Mouse (Mus musculus): Measurements from ENCODE around the gene D430041D05Rik.

The D430041D05Rik gene

DNA sequence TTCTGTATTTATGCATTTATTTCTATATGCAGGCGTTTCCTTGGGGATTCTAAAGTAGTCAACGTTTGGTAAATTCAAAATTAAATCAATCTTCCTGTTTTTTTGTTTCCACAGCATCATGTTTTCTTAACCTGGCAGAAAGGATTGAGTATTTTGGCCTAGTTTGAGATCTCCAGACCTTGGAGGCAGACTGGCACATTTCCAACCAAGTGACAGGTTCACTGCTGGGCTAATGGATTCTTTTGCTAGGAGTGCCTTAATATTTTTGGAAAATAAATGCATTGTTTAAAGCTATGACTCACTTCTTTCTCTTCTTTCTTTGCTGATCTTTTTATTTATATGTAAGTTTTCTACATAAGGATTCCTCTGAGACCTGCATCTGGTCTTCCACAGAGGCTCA is 222.0 kb downstream of the D430041D05Rik start:
- DNase-seq (ENCODE audit: low read depth) = no peak

DNA sequence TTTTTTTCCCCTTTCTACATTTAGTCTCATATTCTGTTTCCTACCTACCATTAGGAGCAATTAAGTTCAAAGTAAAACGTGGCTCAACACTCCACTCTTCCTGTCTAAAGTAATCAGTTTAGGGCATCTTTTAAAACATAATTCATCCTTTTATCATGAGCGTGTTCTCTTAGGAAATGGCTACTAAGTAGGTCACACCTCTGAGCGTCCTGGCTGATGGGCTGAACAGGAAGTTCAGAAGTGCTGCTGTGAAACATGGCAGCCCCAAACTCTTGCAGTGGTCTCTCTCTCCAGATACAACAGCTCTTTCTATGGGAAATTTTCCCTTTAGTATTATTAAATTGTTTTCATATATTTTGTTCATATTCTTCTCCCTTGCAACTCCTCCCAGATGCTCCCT is 223.7 kb downstream of the D430041D05Rik start:
- no peak for DNase-seq (ENCODE audit: low read depth)

DNA sequence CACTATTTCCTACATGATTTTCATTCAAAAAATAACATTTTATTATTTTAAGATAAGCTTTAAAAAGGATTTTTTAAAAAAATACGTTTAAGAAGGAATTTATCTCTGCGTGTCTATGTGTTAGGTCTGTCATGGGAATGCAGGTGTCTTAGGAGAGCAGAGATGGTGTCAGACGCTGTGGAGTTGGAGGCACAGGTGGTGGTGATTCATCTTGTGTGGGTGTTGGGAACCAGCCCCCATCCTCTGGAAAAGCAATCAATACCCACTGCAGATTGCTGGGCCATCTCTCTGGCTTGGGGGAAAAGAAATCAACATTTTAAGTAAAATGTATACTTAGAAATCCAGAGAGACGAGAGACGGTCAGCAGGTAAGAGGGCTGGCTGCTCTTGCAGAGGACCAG is 225.2 kb downstream of the D430041D05Rik start:
- no peak for DNase-seq (ENCODE audit: low read depth)

DNA sequence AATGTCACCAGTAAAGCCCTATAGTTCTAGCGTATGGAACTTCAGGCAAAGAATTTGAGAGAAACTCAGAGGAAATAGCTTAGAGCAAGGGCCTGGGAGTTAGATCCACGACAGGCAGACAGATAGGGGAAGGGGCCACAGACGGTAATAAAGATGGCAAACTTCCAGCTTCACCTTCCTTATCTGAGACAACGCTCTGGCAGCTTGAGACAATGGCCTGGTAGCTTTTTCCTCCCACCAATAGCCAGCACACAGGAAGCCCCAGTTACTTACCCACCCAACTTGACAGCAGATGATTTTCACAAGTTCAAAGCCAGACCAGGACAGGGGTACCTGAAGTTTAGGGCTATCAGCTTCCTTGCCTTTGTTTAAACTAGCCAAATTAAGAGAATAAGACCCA is 226.5 kb downstream of the D430041D05Rik start:
- DNase-seq (ENCODE audit: low read depth) = no peak

DNA sequence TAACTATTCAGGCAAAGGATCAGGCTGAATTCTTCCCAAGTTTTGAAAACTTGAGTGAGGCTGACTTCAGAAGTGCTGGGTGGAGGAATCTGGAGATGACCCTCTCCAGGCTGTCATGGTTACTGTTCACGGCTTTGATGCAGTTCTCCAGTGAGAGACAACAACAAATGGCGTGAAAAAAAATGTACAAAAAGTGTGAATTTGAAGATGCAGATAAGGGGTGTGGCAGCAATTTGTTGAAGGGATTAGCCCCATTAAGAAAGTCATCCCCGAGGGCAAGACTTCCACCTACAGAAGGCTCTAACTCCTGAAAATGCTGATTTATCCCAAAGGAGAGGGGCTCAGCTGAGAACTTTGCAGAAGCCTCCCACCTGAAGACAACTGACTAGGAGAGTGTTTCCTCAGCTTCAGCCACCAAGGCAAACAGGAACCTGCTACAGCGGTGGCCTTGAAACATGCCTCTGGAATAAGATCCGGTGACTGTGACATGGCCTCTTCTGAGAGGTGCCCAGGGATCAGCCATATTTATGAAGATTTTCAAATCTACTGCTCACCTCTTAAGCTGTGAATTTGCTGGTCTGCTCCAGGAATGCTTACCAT is 227.5 kb downstream of the D430041D05Rik start:
- DNase-seq (ENCODE audit: low read depth) = no peak

DNA sequence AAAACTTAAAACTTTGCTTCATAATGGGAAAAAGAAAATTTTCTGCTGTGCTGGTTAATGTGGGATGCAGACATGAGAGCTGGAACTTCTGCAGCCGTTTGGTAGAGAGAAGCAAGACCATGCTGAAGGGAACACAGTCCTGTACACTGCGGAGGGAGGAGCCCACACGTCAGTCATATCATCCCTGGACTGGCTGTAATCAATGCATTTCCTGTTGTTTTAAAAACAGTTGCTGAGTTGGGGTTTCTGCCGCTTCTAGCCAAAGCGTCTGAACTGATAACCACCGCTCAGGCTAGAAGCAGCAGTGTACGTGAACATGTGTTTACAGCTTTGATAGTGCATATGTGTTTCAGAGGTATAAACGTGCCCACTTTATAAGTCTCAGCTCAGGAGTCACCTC is 231.2 kb downstream of the D430041D05Rik start:
- DNase-seq (ENCODE audit: low read depth) = no peak

DNA sequence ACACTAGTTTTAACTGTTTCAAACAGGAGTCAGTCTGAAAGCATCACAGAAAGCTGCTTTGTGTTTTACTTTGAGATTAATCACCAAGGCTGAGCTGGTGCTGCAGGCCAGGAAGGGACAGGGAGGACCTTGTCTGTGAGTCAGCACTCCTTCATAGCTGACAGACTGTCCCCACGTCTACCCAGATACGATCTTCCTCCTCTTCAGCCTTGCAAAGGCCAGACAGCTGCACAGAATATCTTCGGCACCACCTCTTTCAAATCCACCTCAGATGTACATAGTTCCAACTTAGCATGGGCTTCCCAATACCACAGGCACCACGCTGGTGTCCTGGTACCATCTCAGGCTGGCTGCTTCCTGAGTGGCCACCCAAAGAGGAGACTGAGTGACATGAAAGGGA is 232.6 kb downstream of the D430041D05Rik start:
- DNase-seq (ENCODE audit: low read depth) = no peak

DNA sequence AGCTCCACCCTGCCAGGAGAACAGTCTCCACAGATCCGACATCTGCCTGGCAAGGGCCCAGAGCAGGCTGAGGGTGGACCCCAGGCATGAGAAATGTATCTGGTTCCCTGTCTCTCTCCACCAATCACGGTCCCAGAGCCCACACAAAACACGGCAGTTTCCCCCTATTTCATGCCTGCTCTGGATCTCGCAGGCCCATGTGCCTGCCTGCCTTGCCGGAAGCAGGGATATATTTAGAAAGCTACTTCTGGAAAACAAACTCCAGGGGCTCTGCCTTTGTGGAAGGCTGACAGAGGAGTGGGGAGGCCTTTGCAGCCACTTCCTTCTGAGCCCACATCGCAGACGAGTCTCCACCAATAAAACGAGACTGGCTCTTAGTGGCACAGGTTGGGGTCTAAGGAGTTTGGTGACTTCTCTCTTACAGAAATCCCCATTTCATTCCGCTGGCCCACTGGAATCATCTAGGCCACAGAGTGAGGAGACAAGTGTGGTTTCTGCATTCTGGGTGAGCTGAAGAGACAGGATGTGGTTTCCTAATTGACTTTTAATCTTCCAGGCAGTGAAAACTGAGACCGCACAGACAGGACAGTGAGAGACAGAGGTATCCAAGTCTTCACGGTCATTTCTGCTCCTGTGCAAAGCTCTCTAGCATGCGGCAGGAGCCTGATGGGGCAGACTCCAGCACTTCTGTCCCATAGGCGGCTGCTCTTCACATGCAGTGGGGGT is 233.7 kb downstream of the D430041D05Rik start:
- DNase-seq (ENCODE audit: low read depth) = no peak

DNA sequence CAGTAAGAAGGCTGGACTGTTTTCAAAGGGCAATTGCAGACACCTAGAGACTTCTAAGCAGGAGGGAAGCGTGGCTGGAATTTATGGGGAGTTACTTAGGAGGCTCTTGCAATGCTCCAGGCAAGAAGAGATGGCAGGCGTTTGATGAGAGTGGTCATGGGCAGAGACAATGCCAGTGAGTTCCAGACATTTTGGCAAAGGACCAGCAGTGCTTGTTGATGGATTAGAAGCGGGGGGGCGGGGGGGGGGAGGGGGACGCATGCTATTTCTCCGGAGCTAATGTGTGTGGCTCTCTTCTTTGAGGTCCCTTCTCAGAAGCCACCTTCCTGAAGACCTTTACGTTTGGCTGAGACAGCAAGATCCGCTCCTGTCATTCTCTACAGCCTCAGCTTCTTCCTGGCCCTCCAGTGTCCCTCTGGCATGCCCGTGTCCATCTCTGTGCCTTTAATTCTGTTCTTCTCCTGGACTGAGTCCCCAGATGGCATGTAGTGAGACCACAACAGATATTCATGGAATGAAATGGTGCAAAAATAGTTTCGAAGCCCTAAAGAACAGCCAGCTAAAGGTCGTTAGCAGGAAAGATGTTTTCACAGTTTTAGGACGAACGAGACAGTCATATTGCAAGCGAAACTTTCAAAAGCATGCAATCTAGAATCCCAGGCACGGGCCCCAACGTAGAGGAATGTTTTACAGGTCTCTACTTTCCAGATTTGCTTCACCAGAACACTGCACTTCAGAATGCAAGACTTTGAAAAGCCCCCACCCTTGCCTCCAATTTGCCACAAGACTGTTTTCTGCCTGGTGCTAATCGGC is 234.4 kb downstream of the D430041D05Rik start:
- no peak for DNase-seq (ENCODE audit: low read depth)

DNA sequence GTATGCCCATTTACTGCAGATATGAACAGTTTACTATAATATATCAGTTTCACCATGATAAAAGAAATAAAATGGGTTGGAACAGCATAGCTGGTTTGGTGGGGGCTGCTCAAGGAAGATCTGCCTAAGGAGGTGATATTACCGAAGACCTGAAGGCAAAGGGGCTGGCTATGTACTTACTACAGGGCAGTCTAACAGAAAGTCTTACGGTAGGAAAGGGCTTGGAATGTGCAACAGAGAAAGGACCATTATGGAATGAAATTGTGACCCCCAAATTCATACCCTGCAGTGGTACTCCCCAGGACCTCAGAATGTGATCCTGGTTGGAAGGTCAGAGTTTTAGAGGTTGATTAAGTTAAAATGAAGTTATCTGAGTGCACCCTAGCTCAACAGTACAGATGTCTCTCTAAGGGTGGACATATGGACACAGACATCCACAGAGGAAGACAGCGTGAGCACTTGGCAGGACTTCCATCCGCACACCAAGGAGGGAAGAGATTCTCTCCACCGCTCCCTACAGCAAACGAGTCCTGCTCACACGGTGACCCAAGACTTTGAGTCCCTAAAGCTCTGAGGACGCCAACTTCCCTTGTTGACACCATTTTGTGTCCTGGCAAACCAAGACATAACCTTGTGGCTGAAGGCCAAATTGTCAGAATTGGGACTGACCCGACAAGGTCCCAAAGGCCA is 235.2 kb downstream of the D430041D05Rik start:
- no peak for DNase-seq (ENCODE audit: low read depth)

DNA sequence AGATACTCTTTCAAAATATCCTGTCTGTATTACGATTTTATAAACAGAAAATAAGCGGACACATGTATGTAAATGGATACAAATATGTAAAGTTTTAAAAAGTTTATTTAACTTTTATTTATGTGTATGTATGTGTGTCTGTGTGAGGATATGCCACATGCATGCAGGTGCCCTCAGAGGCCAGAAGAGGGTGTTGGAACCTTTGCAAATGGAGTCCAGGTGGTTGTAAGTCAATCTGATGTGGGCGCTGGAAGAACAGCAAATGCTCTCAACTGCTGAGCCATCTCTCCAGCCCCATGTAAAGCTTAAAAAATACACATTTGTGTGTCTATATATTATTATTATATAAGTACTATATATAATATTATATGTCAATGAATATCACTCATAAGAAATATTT is 237.4 kb downstream of the D430041D05Rik start:
- no peak for DNase-seq (ENCODE audit: low read depth)

DNA sequence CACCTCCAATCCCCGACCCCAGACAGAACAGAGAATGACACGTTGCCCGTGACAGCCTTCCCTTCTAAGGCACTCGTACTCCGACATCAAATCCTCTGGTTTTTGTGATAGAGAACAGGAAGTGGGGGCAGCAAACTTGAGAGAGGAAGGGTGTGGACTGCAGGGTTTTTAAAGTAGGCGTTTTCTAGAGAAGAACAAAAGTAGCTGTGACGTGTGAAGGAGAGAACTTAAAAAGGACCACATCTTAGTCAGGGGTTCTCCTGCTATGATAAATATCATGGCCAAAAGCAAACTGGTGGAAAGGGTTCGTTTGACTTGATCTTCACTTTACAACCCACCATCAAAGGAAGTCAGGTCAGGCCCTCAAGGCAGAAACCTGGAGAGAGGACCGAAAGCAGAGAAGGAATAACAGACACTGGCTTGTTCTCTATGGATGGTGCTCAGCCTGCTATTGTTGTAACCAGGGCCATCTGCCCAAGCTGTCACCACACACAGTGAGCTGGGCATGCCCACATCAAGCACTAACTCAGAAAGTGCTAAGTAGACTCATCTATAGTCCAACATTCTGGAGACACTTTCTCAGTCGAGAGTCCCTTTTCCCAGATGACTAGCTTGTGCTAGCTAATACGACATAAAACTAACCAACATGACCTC is 238.0 kb downstream of the D430041D05Rik start:
- DNase-seq (ENCODE audit: low read depth) = no peak

DNA sequence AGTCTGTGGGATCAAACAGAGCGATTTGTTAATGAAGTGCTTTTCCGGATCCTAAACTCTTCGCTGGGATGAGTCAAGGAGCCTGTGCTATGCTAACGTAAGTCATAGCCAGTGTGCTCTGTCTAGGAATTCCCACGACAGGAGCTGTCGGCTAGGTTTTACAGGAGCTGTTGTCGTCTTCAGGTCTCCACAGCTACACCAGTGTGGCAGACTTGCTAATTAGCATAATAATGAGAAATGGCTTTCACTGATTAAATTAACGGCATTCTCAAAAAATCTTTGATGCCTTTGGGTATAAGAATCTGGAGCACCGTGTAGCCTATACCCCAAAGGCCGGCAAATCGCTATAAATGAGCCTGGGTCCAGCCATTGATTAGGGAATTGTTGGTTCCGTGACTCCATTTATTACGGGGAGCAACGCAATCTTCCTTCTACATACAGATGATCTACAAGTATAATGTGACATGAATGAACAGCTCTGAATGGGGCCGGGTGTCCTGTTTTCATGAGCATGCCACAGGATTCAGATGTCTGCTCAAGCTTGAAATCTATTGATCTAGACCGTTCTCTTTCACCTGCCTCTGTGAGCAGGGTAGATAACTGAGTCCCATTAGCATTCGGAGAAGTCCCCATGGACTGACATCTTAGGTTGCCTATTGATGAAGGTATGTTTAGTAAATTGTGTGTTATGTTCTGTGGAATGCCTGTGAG is 242.5 kb downstream of the D430041D05Rik start:
- DNase-seq (ENCODE audit: low read depth) = no peak

DNA sequence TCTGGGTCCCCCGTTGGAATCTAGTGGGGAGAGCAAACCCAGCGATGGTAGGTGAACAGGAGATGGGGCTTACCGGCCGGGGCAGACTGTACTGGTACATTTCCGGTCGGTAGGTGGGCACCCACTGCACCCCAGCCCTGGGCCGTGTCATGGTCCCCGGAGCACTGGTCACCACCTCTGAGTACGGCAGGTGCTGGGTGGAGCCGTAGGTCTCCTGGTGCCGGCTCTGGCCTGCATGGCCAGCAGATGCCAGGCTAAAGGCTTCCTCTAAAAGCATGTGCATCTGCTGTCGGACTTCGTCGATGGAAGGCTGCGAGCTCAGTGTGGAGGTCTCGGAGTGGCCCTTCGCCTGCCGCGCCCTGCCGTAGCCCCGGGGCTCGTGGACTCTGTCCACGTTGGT is 243.0 kb downstream of the D430041D05Rik start:
- DNase-seq (ENCODE audit: low read depth) = no peak

DNA sequence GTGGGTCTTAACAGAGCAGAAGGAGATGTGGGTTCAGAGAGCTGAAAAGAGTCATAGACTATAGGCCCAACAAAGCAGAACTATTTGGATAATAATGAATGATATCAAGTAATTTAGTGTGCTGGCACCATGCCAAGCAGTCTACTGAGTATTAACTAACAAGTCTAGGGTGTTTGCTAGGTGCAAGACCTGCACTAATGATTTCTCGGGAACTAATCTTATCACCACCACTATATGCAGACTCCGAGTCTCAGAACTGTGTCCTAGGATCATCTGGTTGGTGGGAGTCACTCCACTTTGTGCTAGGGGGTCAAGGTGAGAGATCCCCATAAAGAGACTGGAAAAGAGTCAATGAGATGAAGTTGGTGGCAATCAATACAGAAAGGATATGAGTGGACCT is 245.2 kb downstream of the D430041D05Rik start:
- DNase-seq (ENCODE audit: low read depth) = no peak

DNA sequence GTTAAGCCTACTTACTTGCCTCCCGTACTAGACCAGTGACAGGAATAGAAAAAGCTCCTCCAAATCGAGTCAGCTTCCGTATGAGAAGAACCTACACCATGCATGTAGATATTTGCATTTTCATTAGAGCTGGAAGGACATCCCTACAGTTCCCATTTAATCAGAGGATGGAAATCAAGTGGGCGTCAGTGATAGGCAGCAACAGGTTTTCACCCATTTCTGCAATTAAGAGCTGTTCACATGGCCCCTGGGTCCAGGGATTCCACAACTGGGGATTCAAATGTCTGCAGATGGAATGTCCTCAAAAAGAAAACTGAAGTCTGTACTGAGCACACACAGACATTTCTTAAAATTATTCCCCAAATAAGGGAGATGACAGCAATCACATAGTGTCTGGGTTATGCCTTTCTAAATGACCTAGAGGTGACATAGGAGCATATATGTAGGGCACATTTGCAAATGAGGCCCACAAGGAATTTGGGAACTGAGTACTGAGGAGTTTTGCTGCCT is 246.8 kb downstream of the D430041D05Rik start:
- DNase-seq (ENCODE audit: low read depth) = no peak

DNA sequence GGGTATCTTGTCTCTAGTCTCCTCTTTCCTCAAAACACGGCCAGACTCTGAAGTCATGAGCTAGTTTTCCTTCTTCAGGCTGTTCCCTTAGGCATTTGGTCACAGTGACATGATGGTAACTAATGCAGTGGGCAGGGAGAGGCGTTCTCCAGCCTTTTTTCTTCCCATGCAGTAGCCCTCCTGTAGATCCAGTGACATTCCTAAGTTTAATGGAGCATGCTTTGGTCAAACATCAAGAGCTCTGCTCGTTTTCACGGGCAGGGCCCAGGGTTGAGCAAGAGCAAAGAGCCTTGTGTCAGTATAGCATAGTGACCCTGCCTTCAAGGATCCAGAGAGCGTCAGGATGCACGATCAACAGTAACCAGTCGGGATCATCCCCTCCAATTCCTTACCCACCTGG is 247.4 kb downstream of the D430041D05Rik start:
- no peak for DNase-seq (ENCODE audit: low read depth)

DNA sequence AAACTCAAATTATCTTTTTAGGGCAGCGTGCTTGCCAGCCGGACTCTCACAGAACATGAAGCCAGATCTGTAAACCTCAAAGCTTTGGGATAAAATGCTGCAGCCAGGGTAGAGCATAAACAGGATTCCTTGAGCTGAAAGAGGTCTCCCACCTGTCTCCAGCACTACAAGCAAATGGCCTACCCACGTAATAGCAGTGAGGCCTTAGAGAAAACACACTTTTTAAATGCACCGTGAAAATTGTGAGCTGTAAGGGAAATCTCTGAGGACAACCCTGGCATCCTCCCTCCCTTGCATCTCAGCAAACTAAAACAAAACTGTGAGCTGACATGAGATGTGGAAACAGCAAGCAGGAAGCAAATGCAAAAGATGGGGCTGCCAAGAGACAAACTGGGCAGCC is 253.0 kb downstream of the D430041D05Rik start:
- no peak for DNase-seq (ENCODE audit: low read depth)

DNA sequence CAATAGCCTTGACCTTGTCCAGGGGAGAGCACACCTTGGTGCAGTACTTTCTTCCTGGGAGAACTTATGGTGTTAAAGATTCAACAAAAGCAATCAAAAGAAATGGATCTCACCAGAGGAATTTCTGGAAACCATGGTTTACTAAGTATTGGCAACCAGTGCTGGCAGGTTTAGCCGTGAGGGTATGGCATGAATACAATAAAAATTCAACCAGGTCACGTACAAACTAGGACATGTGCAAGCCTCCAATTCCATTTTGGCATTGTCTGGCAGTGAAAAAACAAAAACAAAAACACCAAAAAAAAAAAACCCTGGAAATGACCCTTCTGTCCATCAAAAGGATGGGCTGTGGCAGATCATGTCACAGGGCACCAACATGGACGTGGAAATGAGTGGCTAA is 256.9 kb downstream of the D430041D05Rik start:
- no peak for DNase-seq (ENCODE audit: low read depth)

DNA sequence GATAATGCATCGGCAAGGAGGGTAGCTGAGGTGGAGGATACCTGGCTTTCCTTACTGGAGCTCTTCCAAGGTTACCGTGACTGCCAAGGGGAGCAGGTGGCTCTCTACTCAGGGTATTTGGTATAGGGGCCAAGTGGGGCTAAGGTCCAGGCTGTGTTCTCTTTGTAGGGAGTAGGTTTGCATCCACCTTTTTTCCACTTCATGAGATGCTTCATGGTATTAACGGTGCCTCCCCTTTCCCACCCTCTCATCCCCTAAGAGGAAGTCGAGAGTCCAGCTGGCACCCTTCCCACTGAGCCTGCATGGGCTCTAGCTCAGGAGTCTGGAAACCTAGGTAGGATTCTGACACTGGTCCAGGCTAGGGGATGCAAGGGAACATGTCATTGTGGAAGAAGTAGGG is 257.5 kb downstream of the D430041D05Rik start:
- no peak for DNase-seq (ENCODE audit: low read depth)
